Mouse (Mus musculus): ENCODE measurements around the gene Usf2.

Usf2 gene

DNA sequence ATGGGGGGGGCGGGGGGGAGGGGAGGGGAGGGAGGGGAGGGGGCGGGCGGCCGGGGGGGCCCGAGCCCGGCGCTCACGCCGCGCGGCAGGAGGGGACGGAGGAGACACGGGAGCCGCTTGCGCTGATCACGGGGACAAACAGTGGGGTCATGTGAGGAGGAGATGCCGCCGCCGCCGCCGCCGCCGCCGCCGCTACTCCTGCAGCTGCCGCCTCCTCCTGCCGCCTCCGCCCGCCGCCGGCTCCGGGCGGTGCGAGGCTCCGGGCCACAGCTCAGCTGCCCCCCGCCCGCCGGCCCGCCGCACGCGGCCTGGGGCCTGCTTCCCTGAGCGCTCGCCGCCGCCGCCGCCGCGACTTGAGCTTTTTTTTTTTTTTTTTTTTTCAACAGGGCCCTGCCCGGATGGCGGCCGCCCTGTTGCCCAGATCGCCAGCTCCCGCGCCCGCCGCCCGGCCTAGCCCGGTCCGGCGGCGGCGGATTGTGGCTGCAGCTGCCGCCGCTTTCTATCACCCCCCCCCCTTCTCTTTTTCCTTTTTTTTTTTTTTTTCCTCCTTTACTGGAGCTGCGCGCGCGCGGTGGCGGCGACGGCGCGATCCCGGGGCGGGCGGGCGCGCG lies at the start of gene Usf2:
TSS of gene Usf2 (minus strand) at position 48 of the 611 bp plus-strand sequence.
- in situ Hi-C loops (cut with MboI; ENCODE audit: low pct_unique_long_range_greater_than_20kb in 1 of 2, low sequenced_read_pairs in 2 of 2, unreplicated experiment in 1 of 2), result no loop called here

DNA sequence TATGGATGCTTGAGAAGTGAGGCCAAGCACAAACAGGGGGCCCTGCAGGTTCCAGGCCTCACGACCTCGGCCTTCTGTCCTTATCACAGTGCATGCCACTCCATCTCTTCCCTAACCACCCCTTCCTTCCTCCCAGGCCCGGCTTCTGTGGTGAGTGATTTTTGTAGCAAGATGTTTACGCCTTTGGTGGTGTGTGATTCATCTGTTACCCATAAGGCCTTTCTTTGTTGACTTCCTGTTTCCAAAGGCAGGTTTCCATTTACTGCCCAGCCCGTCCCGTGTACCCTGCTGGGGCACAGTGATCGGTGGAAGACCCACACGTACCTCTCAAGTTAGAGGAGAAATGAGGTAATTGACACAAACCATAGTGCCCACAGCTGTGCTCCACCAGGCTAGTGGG lies 46.0 kb upstream of the Usf2 start:
- in situ Hi-C loops (cut with MboI; ENCODE audit: low pct_unique_long_range_greater_than_20kb in 1 of 2, low sequenced_read_pairs in 2 of 2, unreplicated experiment in 1 of 2), result no loop called here

DNA sequence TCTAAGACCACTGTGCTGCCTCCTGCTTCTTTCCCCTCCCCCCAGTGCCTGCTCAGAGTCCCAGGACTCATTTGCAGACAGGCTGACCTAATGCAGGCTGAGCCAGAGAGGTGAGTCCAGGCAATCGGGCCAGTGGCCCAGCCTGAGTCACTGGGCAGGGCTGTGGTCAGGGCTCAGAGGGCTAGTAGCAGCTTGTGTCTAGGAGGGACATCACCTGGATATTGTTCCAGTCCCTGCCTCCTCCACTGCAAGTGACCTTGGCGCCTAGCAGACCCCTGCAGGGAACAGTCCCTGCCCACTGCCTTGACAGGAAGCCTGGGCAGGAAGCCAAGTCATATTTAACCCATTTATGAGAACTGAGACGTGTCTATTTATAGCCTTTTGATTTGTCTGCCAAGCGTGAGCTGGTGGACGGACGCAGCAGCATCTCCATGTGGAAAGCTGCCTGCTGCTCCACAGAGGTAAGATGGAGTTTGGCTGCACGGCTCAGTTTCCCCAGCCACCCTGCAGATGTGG lies 44.0 kb upstream of the Usf2 start:
- in situ Hi-C loops (cut with MboI; ENCODE audit: low pct_unique_long_range_greater_than_20kb in 1 of 2, low sequenced_read_pairs in 2 of 2, unreplicated experiment in 1 of 2), result no loop called here

DNA sequence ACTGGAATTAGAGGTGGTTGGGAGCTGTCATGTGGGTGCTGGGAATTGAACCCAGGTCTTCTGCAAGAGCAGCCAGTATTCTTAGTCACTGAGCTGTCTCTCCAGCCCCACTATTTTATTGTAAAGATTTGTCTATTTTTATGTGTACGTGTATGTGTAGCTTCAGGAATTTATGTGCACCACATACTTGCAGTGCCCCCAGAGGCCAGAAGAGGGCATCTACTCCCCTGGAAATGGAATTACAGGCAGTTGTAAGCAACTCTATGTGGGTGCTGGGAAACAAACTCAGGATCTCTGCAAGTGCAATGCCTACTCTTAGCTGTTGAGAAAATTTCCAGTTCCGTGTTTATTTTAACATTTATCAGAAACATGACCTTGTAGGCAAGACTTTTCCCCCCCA lies 39.9 kb upstream of the Usf2 start:
- in situ Hi-C loops (cut with MboI; ENCODE audit: low pct_unique_long_range_greater_than_20kb in 1 of 2, low sequenced_read_pairs in 2 of 2, unreplicated experiment in 1 of 2), result no loop called here

DNA sequence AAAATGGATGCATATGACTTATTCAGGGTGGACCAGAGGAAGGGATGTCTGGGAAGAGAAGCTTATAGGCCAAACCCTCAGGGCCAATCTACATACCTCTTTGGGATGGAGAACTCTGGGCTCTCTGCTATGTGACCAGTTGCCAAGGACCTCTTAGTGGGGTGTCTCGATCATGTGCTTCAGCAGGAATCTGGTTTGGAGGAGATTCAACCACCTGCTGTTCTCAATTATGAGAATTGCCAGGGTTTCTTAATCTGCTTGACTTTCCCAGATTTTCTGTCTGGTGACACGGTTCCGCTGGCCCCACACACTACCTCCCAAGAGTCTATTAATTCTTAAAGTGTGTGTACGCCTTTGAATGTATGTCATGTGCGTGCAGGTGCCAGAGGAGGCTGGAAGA lies 37.4 kb upstream of the Usf2 start:
- in situ Hi-C loops (cut with MboI; ENCODE audit: low pct_unique_long_range_greater_than_20kb in 1 of 2, low sequenced_read_pairs in 2 of 2, unreplicated experiment in 1 of 2), result no loop called here

DNA sequence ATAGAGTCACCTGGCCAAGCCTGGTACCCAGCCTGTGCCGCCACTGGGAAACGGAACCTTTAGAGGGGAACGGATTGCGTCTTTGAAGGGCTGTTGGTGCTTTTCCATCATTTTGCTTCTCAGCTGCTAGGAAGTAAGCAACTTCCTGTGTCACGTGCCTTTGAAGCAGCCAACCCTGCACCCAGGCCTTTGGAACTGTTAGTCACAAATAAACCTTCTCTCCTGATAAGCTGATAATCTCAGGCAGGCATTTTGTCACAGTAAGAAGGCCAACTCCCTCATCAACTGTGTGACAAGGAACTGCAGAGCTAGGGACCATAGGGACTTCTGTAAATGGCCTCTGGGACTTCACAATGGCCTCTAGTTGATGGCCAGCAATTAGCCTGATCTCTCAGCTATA lies 35.5 kb upstream of the Usf2 start:
- in situ Hi-C loops (cut with MboI; ENCODE audit: low pct_unique_long_range_greater_than_20kb in 1 of 2, low sequenced_read_pairs in 2 of 2, unreplicated experiment in 1 of 2), result no loop called here

DNA sequence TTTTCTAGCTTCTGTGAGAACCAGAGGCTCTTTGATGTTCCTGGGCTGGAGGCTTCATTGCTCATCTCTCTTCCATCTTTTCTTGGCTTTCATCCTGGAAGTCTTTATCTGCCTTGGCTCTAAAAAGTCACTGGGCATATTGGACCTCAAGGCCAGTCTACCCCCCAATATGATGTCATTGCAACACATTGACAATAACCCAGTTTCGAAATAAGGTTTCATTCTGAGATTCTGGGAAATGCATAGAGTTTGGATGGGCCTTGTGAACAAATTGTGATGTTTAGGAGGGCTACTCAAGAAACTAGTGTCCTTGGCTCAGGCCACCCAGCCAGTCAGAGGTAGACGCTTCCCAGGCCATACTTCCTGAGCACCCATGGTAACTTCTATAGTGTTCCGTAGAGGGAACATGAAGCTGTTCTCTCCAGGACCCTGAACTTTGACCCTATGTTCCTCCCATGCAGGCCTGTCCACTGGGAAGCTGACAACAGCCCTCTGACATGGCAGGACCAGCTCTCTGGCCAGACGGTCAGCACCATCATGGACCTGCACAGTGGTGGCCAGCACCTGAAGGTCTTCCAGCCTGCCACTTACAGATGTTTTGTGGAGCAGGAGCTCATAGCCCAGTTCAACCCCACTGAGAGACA lies 32.0 kb upstream of the Usf2 start:
- in situ Hi-C loops (cut with MboI; ENCODE audit: low pct_unique_long_range_greater_than_20kb in 1 of 2, low sequenced_read_pairs in 2 of 2, unreplicated experiment in 1 of 2), result no loop called here

DNA sequence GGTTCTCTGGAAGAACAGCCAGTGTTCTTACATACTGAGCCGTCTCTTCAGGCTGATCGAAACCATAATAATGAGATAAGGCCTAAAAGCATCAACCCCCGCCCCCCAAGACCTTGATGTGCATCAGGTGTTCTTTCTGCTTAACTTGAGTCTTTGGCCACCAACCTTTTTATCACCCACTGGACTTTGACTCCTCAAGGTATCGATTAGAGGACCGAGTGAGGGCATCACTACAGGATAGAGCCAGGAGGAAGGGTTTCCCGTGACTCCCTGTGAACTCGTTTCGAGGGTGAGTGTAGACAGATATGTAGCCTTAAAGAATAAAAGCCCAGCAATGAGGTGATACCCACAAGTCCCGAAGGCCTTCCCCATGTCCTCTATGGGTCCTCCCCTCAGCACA lies 28.8 kb upstream of the Usf2 start:
- in situ Hi-C loops (cut with MboI; ENCODE audit: low pct_unique_long_range_greater_than_20kb in 1 of 2, low sequenced_read_pairs in 2 of 2, unreplicated experiment in 1 of 2), result no loop called here

DNA sequence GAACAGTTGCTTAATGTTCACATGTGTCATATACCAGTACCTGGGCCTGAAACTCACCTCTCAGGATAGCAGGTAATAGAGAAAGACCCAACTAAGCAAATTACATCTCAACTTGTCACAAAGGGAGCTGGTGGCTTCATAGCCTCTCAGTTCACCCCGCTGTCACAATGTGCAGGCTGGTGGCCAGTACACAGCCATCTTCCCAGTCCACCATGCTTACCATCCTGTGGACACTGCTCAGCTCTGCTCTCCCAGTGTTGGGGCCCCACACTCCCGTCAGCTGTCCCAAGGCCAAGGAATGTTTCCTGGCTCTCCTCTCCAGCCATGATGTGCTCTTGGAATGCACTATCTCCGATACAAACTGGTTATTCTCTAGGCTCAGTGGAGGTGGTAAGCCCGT lies 25.1 kb upstream of the Usf2 start:
- in situ Hi-C loops (cut with MboI; ENCODE audit: low pct_unique_long_range_greater_than_20kb in 1 of 2, low sequenced_read_pairs in 2 of 2, unreplicated experiment in 1 of 2), result no loop called here

DNA sequence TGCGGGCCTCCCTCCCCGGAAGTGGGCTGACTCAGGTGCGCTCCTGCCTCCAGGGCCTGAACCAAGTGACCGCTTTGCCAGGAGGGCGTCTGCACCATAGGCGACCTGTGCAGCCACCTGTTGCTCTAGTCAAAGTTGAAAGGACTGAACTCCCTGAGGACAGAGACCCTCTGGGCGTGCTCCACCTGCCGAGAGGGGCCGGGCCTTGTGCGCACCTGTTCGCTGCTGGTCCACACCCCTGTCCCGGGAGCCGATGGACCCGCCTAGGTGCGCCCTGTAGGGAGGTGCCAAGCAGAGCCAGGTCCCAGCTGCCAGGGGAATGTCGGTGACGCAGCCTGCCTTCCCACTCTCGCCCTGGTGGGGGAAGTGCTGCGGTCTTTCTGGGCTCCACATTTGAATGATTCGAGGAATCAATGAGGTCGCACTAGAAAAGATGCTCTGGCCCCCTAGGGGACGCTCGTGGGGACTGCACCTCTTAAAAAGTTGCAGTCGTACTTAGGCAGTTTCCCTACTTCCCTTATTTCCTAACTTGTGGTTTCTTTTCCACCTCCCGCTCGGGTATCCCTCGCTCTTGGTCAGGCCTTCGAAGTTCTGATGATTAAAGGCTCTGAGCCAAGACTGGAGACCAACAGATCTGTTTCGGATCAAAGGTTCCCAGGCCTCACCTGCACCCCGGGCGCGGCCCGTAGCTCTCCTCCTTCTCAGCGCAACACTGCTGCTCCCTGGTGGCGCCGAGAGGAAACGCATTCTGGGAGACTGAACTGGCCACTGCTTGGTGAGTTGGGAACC lies 17.1 kb upstream of the Usf2 start, which contains the start of gene Fam187b:
TSS of gene Fam187b (plus strand) at position 290 of the 789 bp plus-strand sequence.
- in situ Hi-C loops (cut with MboI; ENCODE audit: low pct_unique_long_range_greater_than_20kb in 1 of 2, low sequenced_read_pairs in 2 of 2, unreplicated experiment in 1 of 2), result loop anchor here (5.0 to 10.0 kb wide), 4 partner anchors 101 to 159 kb away; no protein-coding TSS in a partner anchor

DNA sequence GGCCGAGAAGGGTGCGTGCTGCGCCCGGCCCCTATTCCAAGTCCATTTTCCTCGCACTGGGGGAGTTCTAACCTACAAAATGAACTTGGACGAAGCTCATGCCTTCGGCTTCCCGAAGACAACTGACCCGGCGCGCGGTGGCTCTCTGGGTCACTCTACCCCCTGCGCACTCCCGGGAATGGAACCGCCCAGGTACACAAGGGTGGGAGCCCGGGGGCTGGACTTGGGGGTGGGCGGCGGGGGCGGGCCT lies 16.6 kb upstream of the Usf2 start, which contains the start of gene Lsr:
TSS of gene Lsr (minus strand) at position 214 of the 250 bp plus-strand sequence.
- in situ Hi-C loops (cut with MboI; ENCODE audit: low pct_unique_long_range_greater_than_20kb in 1 of 2, low sequenced_read_pairs in 2 of 2, unreplicated experiment in 1 of 2), result loop anchor here (5.0 to 10.0 kb wide), 4 partner anchors 101 to 158 kb away; no protein-coding TSS in a partner anchor

DNA sequence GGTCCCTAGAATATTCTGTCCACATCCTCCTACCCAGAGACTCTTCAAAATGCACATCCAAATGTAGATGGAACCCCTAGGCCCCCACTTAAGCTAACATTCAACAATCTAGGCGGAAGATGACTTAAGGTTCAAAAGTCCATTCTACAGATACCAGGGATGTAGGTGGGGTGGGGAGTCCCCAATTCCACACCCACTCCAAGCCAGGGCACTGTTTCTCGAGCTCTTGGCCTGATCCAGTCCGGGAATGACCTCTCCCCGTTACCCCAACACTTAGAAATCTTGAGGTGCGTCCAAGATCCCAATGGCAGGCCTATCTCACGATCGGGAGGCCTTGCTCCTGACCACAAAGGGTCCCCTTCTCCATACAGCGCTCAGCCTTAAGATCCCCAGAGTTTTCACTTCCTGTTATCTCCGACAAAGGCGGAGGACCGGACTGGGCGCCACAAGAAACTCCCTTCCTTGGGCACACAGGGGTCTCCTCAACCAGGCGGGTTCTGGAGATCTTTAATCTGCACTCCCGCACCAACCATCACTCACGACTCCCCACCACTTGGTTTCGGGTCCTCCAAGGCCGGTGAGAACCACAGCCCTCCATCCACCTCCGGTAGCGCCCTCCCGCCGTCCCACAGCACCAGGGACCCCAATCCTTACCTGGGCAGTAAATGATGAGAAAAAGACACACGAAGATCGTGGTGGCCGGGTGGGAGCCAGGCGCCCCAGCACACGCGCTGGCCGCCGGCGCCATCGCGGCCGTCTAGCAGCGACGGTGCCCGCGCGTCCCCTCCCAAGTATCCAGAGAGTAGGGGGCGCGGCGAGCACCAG lies 16.0 kb upstream of the Usf2 start:
- in situ Hi-C loops (cut with MboI; ENCODE audit: low pct_unique_long_range_greater_than_20kb in 1 of 2, low sequenced_read_pairs in 2 of 2, unreplicated experiment in 1 of 2), result loop anchor here (5.0 to 10.0 kb wide), 4 partner anchors 100 to 158 kb away; no protein-coding TSS in a partner anchor

DNA sequence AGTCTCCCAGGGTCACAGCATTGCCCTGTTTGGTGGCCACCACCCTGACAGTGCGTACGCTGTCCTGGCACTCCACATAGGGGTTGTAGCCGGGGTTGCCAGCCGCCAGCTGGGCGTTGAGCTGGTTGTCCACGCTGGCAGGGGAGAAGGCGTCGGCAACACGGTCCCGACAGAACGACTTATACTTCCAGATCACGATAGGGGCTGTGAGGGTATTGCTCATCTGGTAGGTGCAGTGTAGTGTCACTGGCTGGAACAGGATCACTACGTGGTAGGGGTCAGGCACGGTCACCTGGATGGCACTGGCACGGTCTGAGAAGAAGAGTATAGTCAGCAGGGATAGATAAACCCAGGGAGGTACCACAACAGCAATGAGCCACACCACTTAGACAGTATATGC lies 15.3 kb upstream of the Usf2 start:
- in situ Hi-C loops (cut with MboI; ENCODE audit: low pct_unique_long_range_greater_than_20kb in 1 of 2, low sequenced_read_pairs in 2 of 2, unreplicated experiment in 1 of 2), result loop anchor here (5.0 to 10.0 kb wide), 4 partner anchors 100 to 157 kb away; no protein-coding TSS in a partner anchor

DNA sequence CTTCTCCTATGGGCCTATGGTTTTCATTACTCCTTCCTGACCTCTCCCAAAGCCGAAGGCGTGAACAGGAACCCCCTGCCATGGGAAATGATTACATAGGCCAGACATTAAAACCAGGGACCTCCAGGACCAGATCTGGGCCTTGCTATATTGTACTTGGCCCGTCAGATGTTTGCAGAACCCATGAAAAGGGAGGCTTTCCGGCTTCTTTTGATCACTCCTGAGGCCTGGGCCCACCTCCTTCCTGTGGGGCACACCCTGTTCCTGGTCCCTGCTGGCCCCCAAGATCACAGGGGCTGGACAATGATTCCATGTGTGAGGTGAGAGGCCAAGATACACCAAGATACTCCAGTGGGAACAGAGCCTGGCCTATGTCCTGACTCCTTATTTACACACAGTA lies 12.6 kb upstream of the Usf2 start:
- in situ Hi-C loops (cut with MboI; ENCODE audit: low pct_unique_long_range_greater_than_20kb in 1 of 2, low sequenced_read_pairs in 2 of 2, unreplicated experiment in 1 of 2), result no loop called here

DNA sequence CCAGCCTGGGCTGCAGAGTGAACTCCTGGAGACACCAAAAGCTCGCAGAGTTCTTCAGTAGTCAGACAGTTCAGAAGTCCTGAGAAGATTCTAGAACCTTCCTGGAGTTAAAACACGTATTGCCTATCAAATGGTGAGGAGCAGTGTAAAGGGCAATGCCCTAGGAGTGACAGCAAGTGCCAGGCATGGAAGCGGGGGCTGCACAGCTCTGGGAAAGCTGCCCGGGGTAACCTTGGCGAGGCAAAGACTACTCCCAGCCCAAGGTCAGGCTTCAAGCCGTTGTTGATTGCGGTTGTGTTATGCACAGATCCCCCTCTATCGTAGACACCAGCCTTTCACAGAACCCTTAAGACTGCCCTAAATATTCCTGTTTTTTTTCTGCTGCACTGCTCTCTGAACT lies 12.0 kb upstream of the Usf2 start:
- in situ Hi-C loops (cut with MboI; ENCODE audit: low pct_unique_long_range_greater_than_20kb in 1 of 2, low sequenced_read_pairs in 2 of 2, unreplicated experiment in 1 of 2), result no loop called here

DNA sequence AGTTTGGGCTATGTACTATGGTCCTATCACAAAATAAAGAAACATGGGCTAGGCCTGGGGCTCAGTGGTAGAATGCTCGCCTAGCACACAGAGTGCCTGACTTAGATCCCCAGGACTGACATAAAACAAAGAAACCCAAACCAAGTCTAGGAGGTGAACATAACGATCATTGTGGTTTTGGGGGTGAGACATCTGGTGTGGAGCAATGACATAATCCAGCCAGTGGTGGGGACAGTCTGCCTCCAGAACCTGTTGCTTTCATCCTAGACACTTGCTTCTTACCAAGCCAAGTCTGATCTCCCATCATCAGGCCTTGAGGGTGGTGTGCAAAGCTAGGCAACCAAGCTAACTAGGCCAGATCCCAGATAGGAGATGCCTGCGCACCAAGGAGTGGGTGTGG lies 10.1 kb upstream of the Usf2 start:
- in situ Hi-C loops (cut with MboI; ENCODE audit: low pct_unique_long_range_greater_than_20kb in 1 of 2, low sequenced_read_pairs in 2 of 2, unreplicated experiment in 1 of 2), result no loop called here

DNA sequence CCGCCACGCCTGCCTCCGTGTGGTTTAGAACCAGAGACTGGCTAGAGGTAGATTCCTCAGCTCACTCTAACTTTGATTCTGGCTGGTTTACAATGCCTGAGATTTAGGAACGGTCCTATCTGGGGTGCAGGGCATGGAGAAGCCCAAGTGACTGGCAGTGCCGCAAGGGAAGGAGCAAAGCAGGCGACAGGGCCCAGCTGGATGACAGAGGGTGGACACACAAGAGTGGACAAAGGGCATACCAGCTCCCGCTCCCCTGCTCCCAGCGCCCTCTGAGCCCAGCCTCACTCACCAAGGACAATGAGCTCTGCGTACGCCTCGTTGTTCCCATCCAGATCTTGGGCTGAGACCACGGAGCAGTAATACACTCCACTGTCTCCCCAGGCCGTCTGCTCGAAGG lies 9.1 kb upstream of the Usf2 start:
- in situ Hi-C loops (cut with MboI; ENCODE audit: low pct_unique_long_range_greater_than_20kb in 1 of 2, low sequenced_read_pairs in 2 of 2, unreplicated experiment in 1 of 2), result no loop called here

DNA sequence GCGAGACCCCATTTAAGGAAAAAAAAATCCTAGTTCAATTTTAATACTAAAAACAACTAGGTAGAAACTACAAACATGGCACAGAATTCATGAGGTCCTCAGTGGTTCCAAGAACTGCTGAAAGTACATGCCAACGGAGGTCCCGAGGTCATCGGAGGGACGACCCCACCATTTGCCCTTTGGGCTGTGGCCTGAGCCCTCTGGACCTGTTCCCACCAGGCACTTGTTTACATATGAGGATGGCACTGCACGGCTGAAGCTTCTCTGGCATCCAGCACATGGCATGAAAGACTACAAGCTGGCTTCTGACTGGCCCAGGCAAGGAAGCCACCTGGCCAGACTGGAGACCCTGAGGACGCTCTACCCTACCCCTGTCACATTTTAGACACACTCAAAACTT lies 7.8 kb upstream of the Usf2 start:
- in situ Hi-C loops (cut with MboI; ENCODE audit: low pct_unique_long_range_greater_than_20kb in 1 of 2, low sequenced_read_pairs in 2 of 2, unreplicated experiment in 1 of 2), result no loop called here

DNA sequence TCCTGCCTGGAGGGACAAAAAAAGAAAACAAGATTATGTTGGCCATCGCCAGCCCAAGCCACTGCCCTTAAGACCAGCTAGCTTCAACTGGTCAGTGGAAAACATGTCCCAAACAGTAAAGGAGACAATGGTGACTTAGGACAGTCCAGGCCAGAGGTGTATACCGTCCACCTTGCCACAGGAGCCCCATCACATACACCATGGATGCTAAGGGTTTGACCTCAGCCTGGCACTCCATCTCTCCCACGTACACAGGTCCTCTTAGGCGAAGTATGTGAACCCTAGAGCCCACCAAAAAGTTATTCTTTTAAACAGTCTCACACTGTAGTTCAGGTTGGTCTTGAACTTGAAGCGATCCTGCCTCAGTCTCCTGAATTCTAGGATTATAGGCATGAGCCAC lies 6.3 kb upstream of the Usf2 start:
- in situ Hi-C loops (cut with MboI; ENCODE audit: low pct_unique_long_range_greater_than_20kb in 1 of 2, low sequenced_read_pairs in 2 of 2, unreplicated experiment in 1 of 2), result no loop called here
